Mouse (Mus musculus) ES-Bruce4 (cell line): ENCODE measurements around the gene Bcl7c. TPM values are rescaled to one million over a fixed set of nuclear protein-coding genes. Genes with fewer than 3 reads are reported as not detected.

Experiments
- H3K27ac ChIP-seq: 2 replicates; pipeline ENCODE4 v1.5.1; 2012; ENCODE audit warnings: low read length, inconsistent platforms; ENCODE audit not compliant: insufficient read depth
- H3K27me3 ChIP-seq: 2 replicates; pipeline ENCODE4 v1.6.1; 2012; ENCODE audit warnings: mild to moderate bottlenecking, low read length, inconsistent platforms; ENCODE audit not compliant: control insufficient read depth, poor library complexity, insufficient read depth, severe bottlenecking
- H3K36me3 ChIP-seq: 2 replicates; pipeline ENCODE4 v1.6.1; 2012; ENCODE audit warnings: inconsistent platforms, mild to moderate bottlenecking, low read length, moderate library complexity; ENCODE audit not compliant: control insufficient read depth, poor library complexity, insufficient read depth, severe bottlenecking
- H3K4me1 ChIP-seq: one replicate; pipeline ENCODE4 v1.8.1; 2011; ENCODE audit warnings: low read length; ENCODE audit not compliant: control insufficient read depth, insufficient read depth
- H3K4me3 ChIP-seq: 2 replicates; pipeline ENCODE4 v1.5.1; 2011; ENCODE audit warnings: low read depth, mild to moderate bottlenecking, low read length
- H3K9ac ChIP-seq: 2 replicates; pipeline ENCODE4 v1.6.1; 2012; ENCODE audit warnings: low read depth, mild to moderate bottlenecking, inconsistent platforms; ENCODE audit not compliant: poor library complexity, severe bottlenecking
- H3K9me3 ChIP-seq: replicated peaks from 2 replicates; pipeline ENCODE4 v1.6.1; 2012; ENCODE audit warnings: mild to moderate bottlenecking, low read length, inconsistent platforms; ENCODE audit not compliant: control insufficient read depth, poor library complexity, insufficient read depth, severe bottlenecking
- CTCF ChIP-seq: IDR thresholded peaks from one replicate; pipeline ENCODE4 v1.8.1; 2011; ENCODE audit warnings: low read depth, low read length
- EP300 ChIP-seq: IDR thresholded peaks from 2 replicates; pipeline ENCODE4 v1.6.1; 2011; ENCODE audit warnings: low read depth, low read length; ENCODE audit not compliant: insufficient read depth
- POLR2A ChIP-seq: IDR thresholded peaks from one replicate; pipeline ENCODE4 v1.8.1; 2011; ENCODE audit warnings: low read length; ENCODE audit not compliant: insufficient read depth
- polyA plus RNA-seq: library from polyadenylated mRNA; stranded (reverse); fragments of >200 nt; gene quantifications from 2 replicates; pipeline ENCODE4 v1.2.4, GENCODE M21; 2011; ENCODE audit warnings: low read depth; ENCODE audit not compliant: missing spikeins, insufficient read depth, insufficient read length

The Bcl7c gene
- polyA plus RNA-seq, result 48.6 and 49.8 TPM in 2 replicates

GRCm38 (mm10) chr7:127708207-127709078 is at the start of gene Bcl7c:
Gene Bcl7c (minus strand): TSS chr7:127708933.
- H3K36me3 ChIP-seq, result peaks cover 5% of the 10 kb centered on the region; the same call in 1 of the 2 replicates
- H3K9ac ChIP-seq, result peak within 1 kb of the TSS; percentile 80
- H3K9me3 ChIP-seq, result no peaks in the 10 kb centered on the region
- peak within 1 kb of the TSS; percentile 73 for H3K27ac ChIP-seq
- H3K4me3 ChIP-seq, result peak within 1 kb of the TSS; percentile 75
- H3K4me1 ChIP-seq, result no peaks in the 10 kb centered on the region
- H3K27me3 ChIP-seq, result no peaks in the 10 kb centered on the region
- peak; percentile 33 for TF ChIP-seq CTCF
- no peak for TF ChIP-seq EP300

GRCm38 (mm10) chr7:127753741-127754140 is 45.0 kb upstream of the Bcl7c start:
- no peak for TF ChIP-seq CTCF
- TF ChIP-seq POLR2A, result no peak
- H3K9ac ChIP-seq, result no peak overlapping the region
- H3K4me3 ChIP-seq, result no peak overlapping the region
- H3K27me3 ChIP-seq, result no peaks in the 10 kb centered on the region
- H3K4me1 ChIP-seq, result peaks cover 5% of the 10 kb centered on the region
- H3K27ac ChIP-seq, result peak overlapping the region; percentile 24; the same call in 1 of the 2 replicates
- H3K36me3 ChIP-seq, result peaks cover 36% of the 10 kb centered on the region
- H3K9me3 ChIP-seq, result no peaks in the 10 kb centered on the region

GRCm38 (mm10) chr7:127753158-127753557 is 44.4 kb upstream of the Bcl7c start:
- H3K9ac ChIP-seq, result no peak overlapping the region

GRCm38 (mm10) chr7:127752069-127752468 is 43.3 kb upstream of the Bcl7c start:
- H3K9me3 ChIP-seq, result no peaks in the 10 kb centered on the region
- H3K27ac ChIP-seq, result no peak overlapping the region
- peak overlapping the region; percentile 30 for H3K4me3 ChIP-seq
- peaks cover 5% of the 10 kb centered on the region for H3K4me1 ChIP-seq
- peaks cover 30% of the 10 kb centered on the region for H3K36me3 ChIP-seq
- no peak for TF ChIP-seq EP300
- TF ChIP-seq POLR2A, result no peak
- TF ChIP-seq CTCF, result no peak
- no peaks in the 10 kb centered on the region for H3K27me3 ChIP-seq
- H3K9ac ChIP-seq, result peak overlapping the region; percentile 51

More at GRCm38 (mm10) chr7:127753158-127753557, 44.4 kb upstream of the Bcl7c start:
- peaks cover 35% of the 10 kb centered on the region for H3K36me3 ChIP-seq
- H3K4me3 ChIP-seq, result peak overlapping the region; percentile 5; the same call in 1 of the 2 replicates
- H3K27me3 ChIP-seq, result no peaks in the 10 kb centered on the region
- no peak for TF ChIP-seq POLR2A
- TF ChIP-seq CTCF, result no peak
- TF ChIP-seq EP300, result 0 out of 2 replicates have a peak, but pooled peaks have one; percentile 56
- H3K27ac ChIP-seq, result peak overlapping the region; percentile 62
- H3K4me1 ChIP-seq, result peaks cover 5% of the 10 kb centered on the region
- no peaks in the 10 kb centered on the region for H3K9me3 ChIP-seq

- H3K4me1 ChIP-seq, result peaks cover 5% of the 10 kb centered on the region
- H3K9ac ChIP-seq, result peak overlapping the region; percentile 51; the same call in 1 of the 2 replicates
- H3K27ac ChIP-seq, result no peak overlapping the region
- TF ChIP-seq POLR2A (no peak), CTCF (no peak), EP300 (no peak)
- no peak overlapping the region for H3K4me3 ChIP-seq
- no peaks in the 10 kb centered on the region for H3K9me3 ChIP-seq
- peaks cover 30% of the 10 kb centered on the region for H3K36me3 ChIP-seq
- no peaks in the 10 kb centered on the region for H3K27me3 ChIP-seq
Observed at GRCm38 (mm10) chr7:127751619-127752018, 42.9 kb upstream of the Bcl7c start.
